Mouse (Mus musculus): Measurements from ENCODE around the gene Map4k1. TPM values are rescaled to one million over a fixed set of nuclear protein-coding genes. Genes with fewer than 3 reads are reported as not detected.

Gene Map4k1
- polyA plus RNA-seq, 1 experiment: 270 TPM

- Histone ChIP-seq H3K36me3 (replicated peaks; ENCODE audit: low read length) (peaks cover 75% of the 10 kb centered on the region), H3K4me3 (replicated peaks) (no peak overlapping the region), H3K4me1 (peaks cover 34% of the 10 kb centered on the region), H3K27me3 (replicated peaks) (no peaks in the 10 kb centered on the region), H3K9me3 (no peaks in the 10 kb centered on the region)
- TF ChIP-seq FLI1 (IDR thresholded peaks at IDR 0.05; ENCODE audit: low read length): no peak
- no peak for TF ChIP-seq GATA1 (IDR thresholded peaks at IDR 0.05; ENCODE audit: borderline replicate concordance, low read length)
Observed at GRCm38 (mm10) chr7:28971770-28972269, 10.0 kb upstream of the Map4k1 start.

DNA sequence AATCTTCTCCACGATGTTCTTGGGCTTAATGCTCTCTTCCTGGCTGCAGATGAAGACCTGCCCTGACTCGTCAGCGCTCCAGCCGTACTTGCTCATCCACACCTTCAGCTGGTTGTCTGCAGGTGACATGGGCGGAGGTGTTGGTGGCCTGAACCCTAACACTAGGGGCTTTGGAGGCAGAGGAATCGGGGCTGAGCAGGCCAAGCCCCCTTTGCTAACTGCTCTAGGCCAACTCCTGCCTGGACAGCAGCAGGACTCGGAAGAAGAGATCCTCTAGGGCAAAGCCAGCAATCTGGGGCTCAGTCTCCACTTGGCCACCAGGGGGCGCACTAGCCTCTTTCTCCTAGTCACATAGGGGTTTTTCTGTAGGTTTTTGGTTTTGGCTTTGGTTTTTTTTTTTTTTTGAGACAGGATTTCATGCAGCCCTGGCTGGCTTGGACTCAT lies 9.3 kb upstream of the Map4k1 start:
- Histone ChIP-seq H3K4me1 (peaks cover 34% of the 10 kb centered on the region), H3K36me3 (replicated peaks; ENCODE audit: low read length) (peaks cover 82% of the 10 kb centered on the region)

DNA sequence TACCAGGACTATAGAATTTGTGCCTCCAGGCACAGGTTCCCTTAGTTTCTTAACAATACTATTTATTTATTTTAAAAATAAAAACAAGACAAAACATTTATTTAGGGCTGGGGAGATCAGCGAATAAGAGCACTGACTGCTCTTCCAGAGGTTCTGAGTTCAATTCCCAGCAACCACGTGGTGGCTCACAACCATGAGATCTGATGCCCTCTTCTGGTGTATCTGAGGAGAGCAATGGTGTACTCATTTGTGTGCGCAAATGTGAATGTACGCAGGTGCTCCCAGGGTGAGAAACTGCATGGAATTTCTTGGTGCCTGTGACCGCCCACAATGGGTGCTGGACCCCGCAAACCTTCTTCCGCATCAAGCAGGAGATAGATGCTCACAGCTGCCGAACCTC lies 8.8 kb upstream of the Map4k1 start:
- H3K36me3 ChIP-seq (replicated peaks; ENCODE audit: low read length): peaks cover 87% of the 10 kb centered on the region

More for the DNA sequence above, 9.3 kb upstream of the Map4k1 start:
- TF ChIP-seq FLI1 (IDR thresholded peaks at IDR 0.05; ENCODE audit: low read length): no peak
- Histone ChIP-seq H3K27me3 (replicated peaks) (no peaks in the 10 kb centered on the region), H3K9me3 (no peaks in the 10 kb centered on the region), H3K4me3 (replicated peaks) (no peak overlapping the region)

DNA sequence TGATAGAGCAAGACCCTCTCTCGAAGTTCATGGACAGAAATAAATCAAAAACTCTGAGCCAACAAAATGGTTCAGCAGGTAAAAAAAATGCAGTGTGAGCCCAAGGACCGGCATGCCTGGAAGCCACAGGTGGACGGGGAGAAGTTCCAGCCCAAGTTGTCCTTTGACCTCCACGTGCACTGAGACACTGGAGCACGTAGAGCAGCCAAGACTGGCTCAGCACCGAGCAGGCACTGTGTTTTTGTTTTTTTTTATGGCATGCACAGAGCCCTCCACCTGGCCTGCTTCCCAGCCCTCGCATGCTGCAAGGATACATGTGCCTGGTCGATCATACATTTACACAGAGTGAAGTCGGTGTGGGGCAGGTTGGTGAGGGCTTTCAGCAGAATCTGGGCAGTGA lies 4.3 kb upstream of the Map4k1 start:
- TF ChIP-seq GATA1 (IDR thresholded peaks at IDR 0.05; ENCODE audit: borderline replicate concordance, low read length): no peak
- TF ChIP-seq FLI1 (IDR thresholded peaks at IDR 0.05; ENCODE audit: low read length): no peak
- Histone ChIP-seq H3K4me3 (replicated peaks) (no peak overlapping the region), H3K4me1 (peaks cover 31% of the 10 kb centered on the region), H3K27me3 (replicated peaks) (no peaks in the 10 kb centered on the region), H3K9me3 (no peaks in the 10 kb centered on the region), H3K36me3 (replicated peaks; ENCODE audit: low read length) (peaks cover 67% of the 10 kb centered on the region)

More for the DNA sequence above, 8.8 kb upstream of the Map4k1 start:
- Histone ChIP-seq H3K4me1 (peaks cover 34% of the 10 kb centered on the region), H3K27me3 (replicated peaks) (no peaks in the 10 kb centered on the region), H3K4me3 (replicated peaks) (no peak overlapping the region), H3K9me3 (no peaks in the 10 kb centered on the region)
- no peak for TF ChIP-seq FLI1 (IDR thresholded peaks at IDR 0.05; ENCODE audit: low read length)
- no peak for TF ChIP-seq GATA1 (IDR thresholded peaks at IDR 0.05; ENCODE audit: borderline replicate concordance, low read length)

DNA sequence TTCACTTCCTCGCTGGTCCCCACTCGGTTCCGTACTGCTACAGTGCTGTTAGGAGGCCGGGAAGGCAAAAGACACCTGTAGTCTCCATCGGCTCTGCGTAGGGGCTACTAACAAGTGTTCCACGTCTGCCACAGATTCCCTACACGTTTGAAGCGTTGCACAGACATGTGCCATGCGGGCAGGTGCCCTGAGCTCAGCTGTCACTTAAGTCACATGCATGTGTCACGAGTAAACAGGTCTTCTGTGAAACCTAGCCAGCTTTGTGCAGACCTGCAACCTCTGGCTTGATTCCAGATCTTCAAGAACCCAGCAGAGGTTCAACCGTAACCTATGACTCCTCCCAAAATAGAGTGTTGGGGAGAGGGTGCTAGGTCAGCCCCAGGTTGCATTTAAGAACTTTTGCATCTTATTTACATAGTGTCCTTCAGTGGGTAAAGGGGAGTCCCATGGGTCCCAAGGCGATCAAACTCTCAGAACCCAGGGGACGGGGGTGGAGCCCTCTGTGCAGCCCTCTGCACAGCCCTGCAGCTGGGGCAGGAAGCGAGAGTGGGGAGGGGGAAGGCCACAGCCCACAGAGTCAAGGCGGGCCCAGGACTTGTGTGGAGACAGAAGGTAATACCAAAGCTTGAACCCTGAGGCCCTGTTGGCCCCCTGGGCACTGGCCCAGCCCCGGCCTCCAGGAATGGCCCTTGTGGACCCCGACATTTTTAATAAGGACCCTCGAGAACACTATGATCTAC lies 594 bp downstream of the Map4k1 start:
- no peaks in the 10 kb centered on the region for H3K27me3 ChIP-seq (replicated peaks)
- peaks cover 49% of the 10 kb centered on the region for H3K36me3 ChIP-seq (replicated peaks; ENCODE audit: low read length)
- TF ChIP-seq GATA1 (IDR thresholded peaks at IDR 0.05; ENCODE audit: borderline replicate concordance, low read length): no peak
- TF ChIP-seq FLI1 (IDR thresholded peaks at IDR 0.05; ENCODE audit: low read length): no peak
- peak overlapping the region; percentile 99 for H3K4me3 ChIP-seq (replicated peaks)
- peaks cover 67% of the 10 kb centered on the region for H3K4me1 ChIP-seq
- no peaks in the 10 kb centered on the region for H3K9me3 ChIP-seq

DNA sequence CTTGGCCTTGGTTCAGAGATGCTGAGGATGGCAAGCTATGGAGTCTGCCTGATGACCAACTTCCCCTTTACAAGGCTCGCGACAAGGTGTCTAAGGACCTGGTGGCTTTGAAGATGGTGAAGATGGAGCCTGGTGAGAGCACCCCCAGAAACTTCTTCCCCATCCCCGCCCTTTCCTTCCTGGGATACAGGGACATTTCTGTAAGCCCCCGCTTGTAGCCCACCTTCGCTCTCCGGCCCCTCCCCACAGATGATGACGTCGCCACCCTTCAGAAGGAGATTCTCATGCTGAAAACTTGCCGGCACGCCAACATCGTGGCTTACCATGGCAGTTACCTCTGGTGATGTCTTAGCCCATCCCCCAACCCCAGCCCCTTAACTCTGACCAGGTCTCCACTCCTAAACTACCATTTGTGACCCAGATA lies 1.3 kb downstream of the Map4k1 start:
- TF ChIP-seq GATA1 (IDR thresholded peaks at IDR 0.05; ENCODE audit: borderline replicate concordance, low read length) (no peak), FLI1 (IDR thresholded peaks at IDR 0.05; ENCODE audit: low read length) (no peak)
- Histone ChIP-seq H3K4me3 (replicated peaks) (peak overlapping the region; percentile 99), H3K9me3 (no peaks in the 10 kb centered on the region), H3K27me3 (replicated peaks) (no peaks in the 10 kb centered on the region), H3K4me1 (peaks cover 72% of the 10 kb centered on the region), H3K36me3 (replicated peaks; ENCODE audit: low read length) (peaks cover 49% of the 10 kb centered on the region)

- peaks cover 49% of the 10 kb centered on the region for H3K36me3 ChIP-seq (replicated peaks; ENCODE audit: low read length)
- TF ChIP-seq FLI1 (IDR thresholded peaks at IDR 0.05; ENCODE audit: low read length): no peak
- no peak for TF ChIP-seq GATA1 (IDR thresholded peaks at IDR 0.05; ENCODE audit: borderline replicate concordance, low read length)
- H3K27me3 ChIP-seq (replicated peaks): no peaks in the 10 kb centered on the region
- H3K4me1 ChIP-seq: peaks cover 74% of the 10 kb centered on the region
- H3K4me3 ChIP-seq (replicated peaks): peak overlapping the region; percentile 99
- H3K9me3 ChIP-seq: no peaks in the 10 kb centered on the region
Observed at GRCm38 (mm10) chr7:28983849-28984248, 2.0 kb downstream of the Map4k1 start.

- Histone ChIP-seq H3K9me3 (no peaks in the 10 kb centered on the region), H3K4me3 (replicated peaks) (no peak overlapping the region), H3K4me1 (peaks cover 69% of the 10 kb centered on the region), H3K27me3 (replicated peaks) (no peaks in the 10 kb centered on the region), H3K36me3 (replicated peaks; ENCODE audit: low read length) (peaks cover 49% of the 10 kb centered on the region)
- no peak for TF ChIP-seq GATA1 (IDR thresholded peaks at IDR 0.05; ENCODE audit: borderline replicate concordance, low read length)
- no peak for TF ChIP-seq FLI1 (IDR thresholded peaks at IDR 0.05; ENCODE audit: low read length)
Observed at GRCm38 (mm10) chr7:28984452-28984851, 2.6 kb downstream of the Map4k1 start.

GRCm38 (mm10) chr7:28985207-28985606 lies 3.4 kb downstream of the Map4k1 start:
- Histone ChIP-seq H3K4me3 (replicated peaks) (peak overlapping the region; percentile 77), H3K36me3 (replicated peaks; ENCODE audit: low read length) (peaks cover 53% of the 10 kb centered on the region), H3K4me1 (peaks cover 68% of the 10 kb centered on the region), H3K9me3 (no peaks in the 10 kb centered on the region), H3K27me3 (replicated peaks) (no peaks in the 10 kb centered on the region)
- TF ChIP-seq GATA1 (IDR thresholded peaks at IDR 0.05; ENCODE audit: borderline replicate concordance, low read length) (no peak), FLI1 (IDR thresholded peaks at IDR 0.05; ENCODE audit: low read length) (no peak)

DNA sequence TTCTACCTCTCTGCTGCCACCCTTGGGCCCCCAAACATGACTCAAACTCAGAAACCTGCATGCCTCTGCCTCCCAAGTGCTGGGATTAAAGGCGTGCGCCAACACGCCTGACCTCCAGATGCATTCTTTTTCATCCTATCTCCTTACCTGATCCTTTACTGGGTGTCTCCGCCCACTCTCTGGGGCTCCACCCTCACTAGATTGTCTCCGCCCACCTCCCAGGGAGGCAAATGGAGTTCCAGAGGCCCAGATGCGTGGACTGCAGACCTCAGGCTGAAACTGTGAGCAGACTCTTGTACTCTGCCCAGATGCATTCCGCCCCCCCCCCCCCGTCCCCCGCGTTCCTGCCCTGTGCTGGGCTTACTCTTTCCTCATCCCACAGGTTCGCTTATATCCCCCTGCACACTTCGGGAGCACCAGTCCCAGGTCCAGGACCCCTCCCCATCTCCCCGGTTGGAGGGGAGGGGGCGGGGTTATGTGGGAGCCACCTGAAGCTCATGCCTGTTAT lies 9.0 kb downstream of the Map4k1 start:
- H3K4me3 ChIP-seq (replicated peaks): no peak overlapping the region
- peaks cover 33% of the 10 kb centered on the region for H3K4me1 ChIP-seq
- H3K27me3 ChIP-seq (replicated peaks): no peaks in the 10 kb centered on the region
- H3K9me3 ChIP-seq: no peaks in the 10 kb centered on the region
- no peak for TF ChIP-seq GATA1 (IDR thresholded peaks at IDR 0.05; ENCODE audit: borderline replicate concordance, low read length)
- no peak for TF ChIP-seq FLI1 (IDR thresholded peaks at IDR 0.05; ENCODE audit: low read length)
- H3K36me3 ChIP-seq (replicated peaks; ENCODE audit: low read length): peaks cover 94% of the 10 kb centered on the region

All from megakaryocyte, embryonic 14.5 days (primary cell).